Mouse (Mus musculus) bone marrow macrophage, adult 2 months (primary cell): ENCODE data around the gene Bst1.

Experiments used
- CTCF ChIP-seq: IDR thresholded peaks from 2 replicates; pipeline ENCODE4 v1.5.1; 2012; ENCODE audit warnings: low read depth, mild to moderate bottlenecking, low read length, moderate library complexity
- POLR2A ChIP-seq: IDR thresholded peaks from 2 replicates; pipeline ENCODE4 v1.6.1; 2012; ENCODE audit warnings: mild to moderate bottlenecking, low read depth, low read length, borderline replicate concordance

GRCm38 (mm10) chr5:43871845-43872244 is 53.2 kb downstream of the Bst1 start:
- TF ChIP-seq CTCF (no peak), POLR2A (no peak)
